Mouse (Mus musculus) heart, postnatal 0 days (tissue): ENCODE data around the gene Palm2.

ENCODE experiments used
- CTCF ChIP-seq: IDR thresholded peaks from 2 replicates; pipeline ENCODE4 v1.5.1; 2016; ENCODE audit warnings: antibody characterized with exemption, control low read depth, low read depth
- EP300 ChIP-seq: IDR thresholded peaks from 2 replicates; pipeline ENCODE4 v1.6.1; 2016; ENCODE audit warnings: antibody characterized with exemption, low read depth

- no peak for TF ChIP-seq CTCF
- no peak for TF ChIP-seq EP300
These were observed 166.8 kb downstream of the Palm2 start for GRCm38 (mm10) chr4:57600685-57601457.
